Mouse (Mus musculus) B cell, adult 62 days (primary cell): Measurements from ENCODE around the gene Ppp3r2. TPM values are rescaled to one million over a fixed set of nuclear protein-coding genes. Genes with fewer than 3 reads are reported as not detected.

Experiments
- total RNA-seq: library from RNA; stranded (reverse); gene quantifications from 4 replicates; pipeline ENCODE4 v1.2.4, GENCODE M21; 2023

Ppp3r2 gene
- not detected in 4 replicates for total RNA-seq

GRCm38 (mm10) chr4:49681812-49682211, at the start of gene Ppp3r2:
Ppp3r2 (minus strand) TSS chr4:49682024.

GRCm38 (mm10) chr4:49631319-49632138, 50.3 kb downstream of the Ppp3r2 start, which contains the start of gene Rnf20:
Rnf20 (plus strand) TSS chr4:49632006.

Other genes with a start within 250 kb of the Ppp3r2 start
- not detected in 4 replicates for gene Acnat1, start 208.1 kb downstream of the Ppp3r2 start, total RNA-seq
- not detected in 4 replicates for gene Baat, start 175.5 kb downstream of the Ppp3r2 start, total RNA-seq
- 10.0 to 12.4 TPM (median 10.4 TPM) in 4 replicates for gene Mrpl50, start 160.9 kb downstream of the Ppp3r2 start, total RNA-seq
- 3.0 to 4.8 TPM (median 4.2 TPM) in 4 replicates for gene Zfp189, start 160.8 kb downstream of the Ppp3r2 start, total RNA-seq
- gene Aldob, start 132.5 kb downstream of the Ppp3r2 start, total RNA-seq, result not detected in 4 replicates
- not detected in 4 replicates for gene Tmem246, start 84.1 kb downstream of the Ppp3r2 start, total RNA-seq
- 129 to 159 TPM (median 144 TPM) in 4 replicates for gene Rnf20, start 50.0 kb downstream of the Ppp3r2 start, total RNA-seq
- not detected in 4 replicates for gene Grin3a, start 163.7 kb upstream of the Ppp3r2 start, total RNA-seq